Mouse (Mus musculus) gastrocnemius, postnatal 10 days (tissue): ENCODE measurements around the gene Vmn1r71. TPM values are rescaled to one million over a fixed set of nuclear protein-coding genes. Genes with fewer than 3 reads are reported as not detected.
"Not testable (repeated sequence)": the region's sequence is repeated elsewhere in the genome, so short reads cannot be mapped to it uniquely, and the experiment has no call there.

ENCODE experiments used
- DNase-seq: peaks from one replicate; pipeline ENCODE4 v3.0.0; 2021; ENCODE audit warnings: mixed read lengths
- long read RNA-seq, 2 experiments: library from polyadenylated mRNA; stranded (forward); transcript quantifications; one replicate each; pipeline ENCODE4 v2.0.0; 2021
- total RNA-seq, 2 experiments: library from RNA; stranded (reverse); gene quantifications; 2 replicates each; pipeline ENCODE4 v1.2.3; 2021

Vmn1r71 gene
- not detected for total RNA-seq
- long read RNA-seq, experiment 1: 0 reads
- long read RNA-seq, experiment 2: 0 reads

- no peak for DNase-seq
Observed at GRCm38 (mm10) chr7:10754264-10754663, at the start of gene Vmn1r71. Gene Vmn1r71, minus strand, starts transcription at chr7:10754364.

GRCm38 (mm10) chr7:10757551-10757950, 3.4 kb upstream of the Vmn1r71 start:
- DNase-seq: not testable (repeated sequence)

Other genes starting within 250 kb of the Vmn1r71 start
- gene Vmn1r68, start 195.9 kb downstream of the Vmn1r71 start, total RNA-seq: not detected
- not detected for gene Vmn1r69, start 140.7 kb downstream of the Vmn1r71 start, total RNA-seq
- not detected for gene Vmn1r70, start 122.8 kb downstream of the Vmn1r71 start, total RNA-seq
- not detected for gene Nlrp4b, start 66.6 kb downstream of the Vmn1r71 start, total RNA-seq
- not detected for gene Zscan4b, start 150.7 kb upstream of the Vmn1r71 start, total RNA-seq